Mouse (Mus musculus) testis, adult 2 months (tissue): ENCODE results near the gene Xylt1.

Experiments
- CTCF ChIP-seq: fragments of 200-500 bp; IDR thresholded peaks from 2 replicates; pipeline ENCODE4 v1.5.1; 2012; ENCODE audit warnings: low read depth, mild to moderate bottlenecking, inconsistent platforms, low read length, moderate library complexity; ENCODE audit not compliant: control insufficient read depth, insufficient read depth, insufficient replicate concordance
- POLR2A ChIP-seq: fragments of 200-500 bp; IDR thresholded peaks from 2 replicates; pipeline ENCODE4 v1.6.1; 2012; ENCODE audit warnings: low read depth, mild to moderate bottlenecking, inconsistent platforms, low read length, moderate library complexity; ENCODE audit not compliant: control insufficient read depth

- TF ChIP-seq CTCF, result no peak
- no peak for TF ChIP-seq POLR2A
These were observed 257.2 kb downstream of the Xylt1 start for GRCm38 (mm10) chr7:117637997-117638396.
